Mouse (Mus musculus) erythroblast, embryonic 14.5 days (primary cell): Measurements from ENCODE around the gene Src. TPM values are rescaled to one million over a fixed set of nuclear protein-coding genes. Genes with fewer than 3 reads are reported as not detected.

Source experiments
- H3K27me3 ChIP-seq: 2 replicates; pipeline ENCODE4 v1.6.1; 2012; ENCODE audit warnings: inconsistent platforms; ENCODE audit not compliant: control insufficient read depth
- H3K36me3 ChIP-seq: 2 replicates; pipeline ENCODE4 v1.6.1; 2012; ENCODE audit warnings: mild to moderate bottlenecking, inconsistent platforms; ENCODE audit not compliant: control insufficient read depth
- H3K4me1 ChIP-seq: 2 replicates; pipeline ENCODE4 v1.6.1; 2012; ENCODE audit warnings: inconsistent platforms; ENCODE audit not compliant: control insufficient read depth
- H3K4me3 ChIP-seq: replicated peaks from 2 replicates; pipeline ENCODE3; 2012; ENCODE audit warnings: moderate library complexity, mild to moderate bottlenecking, inconsistent platforms
- H3K9me3 ChIP-seq: 2 replicates; pipeline ENCODE4 v1.6.1; 2012; ENCODE audit warnings: low read length, inconsistent platforms, mixed read lengths; ENCODE audit not compliant: control insufficient read depth
- GATA1 ChIP-seq: IDR thresholded peaks from 2 replicates; pipeline ENCODE4 v1.6.1; 2012; ENCODE audit warnings: low read length, inconsistent platforms, mixed read lengths
- TAL1 ChIP-seq: IDR thresholded peaks from 3 replicates; pipeline ENCODE4 v1.6.1; 2012; ENCODE audit warnings: low read length, inconsistent platforms, mixed read lengths
- polyA plus RNA-seq: library from polyadenylated mRNA; stranded (reverse); fragments of >175 nt; gene quantifications from 2 replicates; pipeline ENCODE4 v1.2.3, GENCODE M21; 2012

Src gene
- polyA plus RNA-seq, 1 experiment = 0.08 TPM

DNA sequence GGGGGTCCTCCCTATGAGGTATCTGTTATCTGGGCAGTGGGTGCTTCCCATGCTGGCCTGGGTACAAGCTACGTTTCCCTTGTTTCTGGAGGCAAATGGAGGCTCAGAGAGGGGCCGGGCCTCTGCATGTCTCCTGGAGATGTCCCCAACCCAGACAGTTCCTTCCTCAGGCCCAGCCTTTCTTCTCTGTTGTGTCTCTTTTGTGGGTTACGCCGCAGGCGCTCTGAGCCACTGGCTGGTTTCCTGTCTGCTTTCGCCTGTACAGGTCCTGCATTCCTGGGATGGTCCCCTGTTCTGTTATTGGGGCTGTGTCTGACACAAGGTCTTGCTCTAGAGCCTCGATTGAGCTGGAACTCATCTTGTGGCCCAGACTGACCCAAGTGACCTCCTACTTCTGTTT is 11.5 kb downstream of the Src start:
- H3K4me3 ChIP-seq = no peak overlapping the region

GRCm38 (mm10) chr2:157430667-157431429 is 12.6 kb downstream of the Src start:
- H3K27me3 ChIP-seq = peaks cover 2% of the 10 kb centered on the region
- no peaks in the 10 kb centered on the region for H3K4me1 ChIP-seq
- TF ChIP-seq TAL1 = no peak
- no peak for TF ChIP-seq GATA1
- no peaks in the 10 kb centered on the region for H3K9me3 ChIP-seq
- H3K36me3 ChIP-seq = no peaks in the 10 kb centered on the region
- H3K4me3 ChIP-seq = no peak overlapping the region

More for the DNA sequence above, 11.5 kb downstream of the Src start:
- Histone ChIP-seq H3K27me3 (peaks cover 11% of the 10 kb centered on the region), H3K9me3 (no peaks in the 10 kb centered on the region), H3K4me1 (no peaks in the 10 kb centered on the region), H3K36me3 (no peaks in the 10 kb centered on the region)
- TF ChIP-seq TAL1 = no peak

GRCm38 (mm10) chr2:157431912-157432311 is 13.7 kb downstream of the Src start:
- H3K4me1 ChIP-seq = no peaks in the 10 kb centered on the region
- no peaks in the 10 kb centered on the region for H3K9me3 ChIP-seq
- H3K36me3 ChIP-seq = no peaks in the 10 kb centered on the region
- H3K27me3 ChIP-seq = no peaks in the 10 kb centered on the region
- no peak overlapping the region for H3K4me3 ChIP-seq
- TF ChIP-seq TAL1 (no peak), GATA1 (no peak)

GRCm38 (mm10) chr2:157432476-157432875 is 14.2 kb downstream of the Src start:
- Histone ChIP-seq H3K4me1 (no peaks in the 10 kb centered on the region), H3K27me3 (no peaks in the 10 kb centered on the region), H3K9me3 (no peaks in the 10 kb centered on the region), H3K36me3 (no peaks in the 10 kb centered on the region), H3K4me3 (no peak overlapping the region)
- no peak for TF ChIP-seq TAL1
- no peak for TF ChIP-seq GATA1

- H3K4me3 ChIP-seq = no peak overlapping the region
- H3K27me3 ChIP-seq = no peaks in the 10 kb centered on the region
- H3K4me1 ChIP-seq = no peaks in the 10 kb centered on the region
- H3K36me3 ChIP-seq = no peaks in the 10 kb centered on the region
- TF ChIP-seq GATA1 (no peak), TAL1 (no peak)
- H3K9me3 ChIP-seq = no peaks in the 10 kb centered on the region
Measured at GRCm38 (mm10) chr2:157434041-157434440, 15.8 kb downstream of the Src start.

- no peak overlapping the region for H3K4me3 ChIP-seq
- no peaks in the 10 kb centered on the region for H3K4me1 ChIP-seq
- TF ChIP-seq TAL1 (no peak), GATA1 (no peak)
- H3K27me3 ChIP-seq = no peaks in the 10 kb centered on the region
- no peaks in the 10 kb centered on the region for H3K9me3 ChIP-seq
- no peaks in the 10 kb centered on the region for H3K36me3 ChIP-seq
Measured at GRCm38 (mm10) chr2:157434497-157434896, 16.3 kb downstream of the Src start.

- H3K9me3 ChIP-seq = peaks cover 3% of the 10 kb centered on the region
- no peak overlapping the region for H3K4me3 ChIP-seq
- H3K36me3 ChIP-seq = no peaks in the 10 kb centered on the region
- no peaks in the 10 kb centered on the region for H3K4me1 ChIP-seq
- H3K27me3 ChIP-seq = no peaks in the 10 kb centered on the region
- no peak for TF ChIP-seq GATA1
- TF ChIP-seq TAL1 = no peak
Measured at GRCm38 (mm10) chr2:157436496-157436895, 18.3 kb downstream of the Src start.

DNA sequence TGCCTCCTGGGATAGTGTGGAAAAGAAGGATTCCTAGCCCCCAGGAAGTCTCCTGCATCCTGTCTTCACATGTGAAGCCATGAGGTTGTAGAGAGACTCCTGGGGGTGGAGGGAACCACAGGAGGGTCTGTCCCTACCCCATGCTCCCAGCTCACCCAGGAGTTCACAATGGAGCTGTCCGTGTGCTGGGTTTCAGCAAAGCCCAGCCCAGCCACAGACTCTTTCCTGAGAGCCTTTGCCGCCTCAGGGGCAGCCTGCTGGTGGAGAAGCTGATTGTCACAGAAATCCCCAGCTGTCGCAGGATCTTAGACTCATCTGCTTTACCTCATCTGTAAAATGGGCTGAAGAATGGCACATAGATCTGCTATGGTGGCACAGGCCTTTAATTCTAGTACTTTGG is 18.9 kb downstream of the Src start:
- Histone ChIP-seq H3K4me1 (no peaks in the 10 kb centered on the region), H3K36me3 (no peaks in the 10 kb centered on the region), H3K27me3 (no peaks in the 10 kb centered on the region), H3K9me3 (peaks cover 5% of the 10 kb centered on the region), H3K4me3 (no peak overlapping the region)
- TF ChIP-seq TAL1 = no peak
- TF ChIP-seq GATA1 = no peak

DNA sequence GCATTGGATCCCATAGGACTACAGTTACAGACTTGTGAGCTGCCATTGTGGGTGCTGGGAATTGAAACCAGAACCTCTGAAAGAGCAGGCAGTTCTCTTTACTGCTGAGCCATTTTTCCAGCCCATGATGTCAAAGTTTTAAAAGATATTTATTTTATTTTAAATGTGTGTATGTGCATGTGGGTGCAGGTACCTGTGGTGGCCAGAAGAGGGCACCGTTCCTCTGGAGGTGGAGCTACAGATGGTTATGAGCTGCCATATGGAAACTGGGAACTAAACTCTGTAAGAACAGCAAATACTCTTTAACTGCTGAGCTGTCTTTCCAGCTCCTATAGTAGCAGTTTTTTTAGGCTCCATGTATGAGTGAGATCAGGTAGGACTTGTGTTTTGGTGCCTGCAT is 23.1 kb downstream of the Src start:
- H3K36me3 ChIP-seq = no peaks in the 10 kb centered on the region
- no peaks in the 10 kb centered on the region for H3K27me3 ChIP-seq
- H3K4me1 ChIP-seq = no peaks in the 10 kb centered on the region
- H3K4me3 ChIP-seq = no peak overlapping the region
- no peak for TF ChIP-seq GATA1
- no peak for TF ChIP-seq TAL1
- H3K9me3 ChIP-seq = peaks cover 5% of the 10 kb centered on the region
